Mouse (Mus musculus): Measurements from ENCODE around the gene Prg4.

GRCm38 (mm10) chr1:150426216-150426615 is 39.7 kb downstream of the Prg4 start:
- no peak for TF ChIP-seq EP300 (IDR thresholded peaks at IDR 0.05; ENCODE audit: insufficient read depth, low read depth, low read length)
- no peak for TF ChIP-seq CTCF (IDR thresholded peaks at IDR 0.05; ENCODE audit: low read depth, low read length)
- no peak for TF ChIP-seq POLR2A (IDR thresholded peaks at IDR 0.05; ENCODE audit: insufficient read depth, low read length)
